Mouse (Mus musculus): Measurements from ENCODE around the gene Oxsm. TPM values are rescaled to one million over a fixed set of nuclear protein-coding genes. Genes with fewer than 3 reads are reported as not detected.

The Oxsm gene
- polyA plus RNA-seq, 1 experiment from 2014 or later, result 14.8 TPM

DNA sequence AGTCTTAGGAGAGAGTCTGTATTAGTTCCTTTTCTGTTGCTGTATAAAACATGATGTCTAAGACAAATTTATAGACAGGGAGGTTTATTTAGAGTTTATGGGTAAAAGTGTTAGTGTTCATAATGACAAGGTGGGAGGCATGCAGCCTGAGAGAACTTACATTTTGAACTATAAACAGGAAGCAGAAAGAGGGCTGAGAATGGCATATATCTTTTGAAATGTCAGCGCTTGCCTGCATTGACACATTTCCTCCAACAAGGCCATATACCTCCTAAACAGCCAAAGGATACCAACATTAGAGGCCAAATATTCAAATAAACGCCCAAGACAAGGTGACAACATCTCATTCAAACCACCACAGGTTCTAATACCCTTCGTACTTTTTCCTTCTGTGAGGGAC lies 12.3 kb upstream of the Oxsm start:
- H3K27me3 ChIP-seq, result no peaks in the 10 kb centered on the region
- CTCF ChIA-PET, result interaction anchor here (2.0 kb wide), 1 partner anchor 10 kb away, joined by 4 read pairs; no protein-coding TSS in a partner anchor
- no peak for ATAC-seq
- no peak for DNase-seq (ENCODE audit: low read depth, low spot score)
- POLR2A ChIA-PET, result no interaction called here
- TF ChIP-seq CTCF (IDR thresholded peaks at IDR 0.05), result no peak
- in situ Hi-C loops (cut with MboI; ENCODE audit: low pct_unique_long_range_greater_than_20kb), result loop anchor here (25.0 kb wide), 1 partner anchor 1950 kb away; no protein-coding TSS in a partner anchor

DNA sequence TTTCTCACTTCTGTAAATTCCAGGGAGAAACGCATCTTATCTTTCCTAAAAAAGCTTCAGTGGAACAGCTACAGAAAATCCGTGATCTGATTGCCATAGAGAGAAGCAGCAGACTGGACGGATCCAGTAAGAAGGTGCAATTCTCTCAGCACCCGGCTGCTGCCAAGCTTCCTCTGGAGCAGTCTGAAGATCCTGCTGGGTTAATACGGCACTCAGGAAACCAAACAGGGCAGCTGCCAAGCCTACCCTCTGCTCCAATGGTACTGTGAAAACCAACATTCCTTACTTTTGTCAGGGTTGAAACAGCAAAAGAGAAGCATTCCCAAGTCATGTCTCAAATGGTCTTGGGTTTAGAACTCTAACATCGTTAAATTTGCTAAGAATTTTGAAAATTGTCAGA lies 10.9 kb upstream of the Oxsm start:
- H3K27me3 ChIP-seq, result no peaks in the 10 kb centered on the region
- ATAC-seq (no peak), DNase-seq (ENCODE audit: low read depth, low spot score) (no peak)
- in situ Hi-C loops (cut with MboI; ENCODE audit: low pct_unique_long_range_greater_than_20kb), result loop anchor here (25.0 kb wide), 1 partner anchor 1952 kb away; no protein-coding TSS in a partner anchor
- TF ChIP-seq CTCF (IDR thresholded peaks at IDR 0.05), result no peak
- POLR2A ChIA-PET, result no interaction called here
- CTCF ChIA-PET, result interaction anchor here (1.1 to 1.3 kb wide), 2 partner anchors 13 to 20 kb away, joined by 3 read pairs; no protein-coding TSS in a partner anchor

DNA sequence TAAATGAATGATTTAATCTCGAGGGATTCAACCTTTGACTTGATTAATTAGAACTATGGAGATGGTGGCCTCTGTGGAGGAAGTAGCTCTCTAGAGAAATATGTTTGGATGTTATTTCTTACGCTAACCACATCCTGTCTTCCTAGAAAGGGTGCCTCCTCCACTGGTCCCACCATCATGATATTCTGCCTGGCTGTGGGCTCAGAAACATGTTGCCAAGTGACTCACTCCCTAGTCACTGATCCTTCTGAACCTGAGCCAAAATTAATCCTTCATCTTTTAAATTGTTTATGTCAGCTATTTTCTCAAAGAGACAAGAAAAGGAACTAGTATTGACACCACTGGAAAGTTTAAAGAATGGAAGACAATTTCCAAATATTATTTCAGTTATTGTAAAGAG lies 6.6 kb upstream of the Oxsm start:
- in situ Hi-C loops (cut with MboI; ENCODE audit: low pct_unique_long_range_greater_than_20kb), result loop anchor here (25.0 kb wide), 1 partner anchor 1956 kb away; no protein-coding TSS in a partner anchor
- ChIA-PET CTCF (interaction anchor here (1.0 to 1.2 kb wide), 2 partner anchors 8 to 13 kb away, joined by 3 to 4 read pairs; no protein-coding TSS in a partner anchor), POLR2A (no interaction called here)
- no peak for TF ChIP-seq CTCF (IDR thresholded peaks at IDR 0.05)
- no peaks in the 10 kb centered on the region for H3K27me3 ChIP-seq
- DNase-seq (ENCODE audit: low read depth, low spot score), result no peak
- ATAC-seq, result no peak

DNA sequence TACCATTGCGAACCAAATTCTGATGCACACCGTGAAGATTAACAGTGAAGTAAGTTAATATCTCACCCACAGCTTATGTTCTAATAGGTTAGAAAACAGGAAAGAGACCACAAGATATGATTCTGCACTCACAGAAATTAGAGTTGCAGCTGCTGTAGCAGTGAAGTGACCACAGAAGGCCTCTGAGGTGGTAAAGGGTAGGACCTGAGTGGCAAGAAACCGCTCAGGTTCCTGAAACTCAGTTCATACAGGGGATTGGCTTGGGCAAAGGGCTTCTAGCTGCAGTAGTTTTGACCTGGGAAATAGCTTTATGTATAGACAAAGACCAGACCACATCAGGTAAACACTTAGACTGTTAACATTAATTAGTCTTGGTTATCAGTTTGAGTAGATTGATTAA lies 6.1 kb upstream of the Oxsm start:
- in situ Hi-C loops (cut with MboI; ENCODE audit: low pct_unique_long_range_greater_than_20kb), result loop anchor here (25.0 kb wide), 1 partner anchor 1957 kb away; no protein-coding TSS in a partner anchor
- CTCF ChIA-PET, result interaction anchor here (1.0 to 1.2 kb wide), 2 partner anchors 9 to 13 kb away, joined by 3 to 4 read pairs; no protein-coding TSS in a partner anchor
- POLR2A ChIA-PET, result no interaction called here
- DNase-seq (ENCODE audit: low read depth, low spot score) (no peak), ATAC-seq (no peak)
- H3K27me3 ChIP-seq, result no peaks in the 10 kb centered on the region
- no peak for TF ChIP-seq CTCF (IDR thresholded peaks at IDR 0.05)

DNA sequence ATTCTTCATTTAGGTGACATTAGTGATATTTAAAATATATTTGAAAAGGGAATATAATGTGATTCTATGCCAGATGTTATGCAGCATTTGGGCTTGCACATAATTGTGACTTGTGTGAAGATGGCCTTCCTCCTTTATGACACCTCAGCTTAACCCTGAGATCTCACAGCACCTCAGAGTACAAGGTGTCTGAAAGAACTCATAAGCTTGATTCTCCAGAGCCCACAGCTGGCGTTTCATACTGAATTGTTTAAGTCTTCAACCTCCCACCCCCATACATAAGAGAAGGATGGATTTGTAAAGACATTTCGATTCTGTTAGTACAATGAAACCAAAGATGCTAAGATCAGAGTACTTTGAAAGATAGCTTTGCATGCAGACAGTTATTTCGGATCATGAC lies 491 bp upstream of the Oxsm start:
- POLR2A ChIA-PET, result no interaction called here
- CTCF ChIA-PET, result interaction anchor here (1.1 to 1.4 kb wide), 2 partner anchors 24 to 107 kb away, joined by 3 to 4 read pairs; no protein-coding TSS in a partner anchor
- TF ChIP-seq CTCF (IDR thresholded peaks at IDR 0.05), result no peak
- in situ Hi-C loops (cut with MboI; ENCODE audit: low pct_unique_long_range_greater_than_20kb), result loop anchor here (25.0 kb wide), 1 partner anchor 1962 kb away; no protein-coding TSS in a partner anchor
- DNase-seq (ENCODE audit: low read depth, low spot score) (no peak), ATAC-seq (no peak)
- no peaks in the 10 kb centered on the region for H3K27me3 ChIP-seq

DNA sequence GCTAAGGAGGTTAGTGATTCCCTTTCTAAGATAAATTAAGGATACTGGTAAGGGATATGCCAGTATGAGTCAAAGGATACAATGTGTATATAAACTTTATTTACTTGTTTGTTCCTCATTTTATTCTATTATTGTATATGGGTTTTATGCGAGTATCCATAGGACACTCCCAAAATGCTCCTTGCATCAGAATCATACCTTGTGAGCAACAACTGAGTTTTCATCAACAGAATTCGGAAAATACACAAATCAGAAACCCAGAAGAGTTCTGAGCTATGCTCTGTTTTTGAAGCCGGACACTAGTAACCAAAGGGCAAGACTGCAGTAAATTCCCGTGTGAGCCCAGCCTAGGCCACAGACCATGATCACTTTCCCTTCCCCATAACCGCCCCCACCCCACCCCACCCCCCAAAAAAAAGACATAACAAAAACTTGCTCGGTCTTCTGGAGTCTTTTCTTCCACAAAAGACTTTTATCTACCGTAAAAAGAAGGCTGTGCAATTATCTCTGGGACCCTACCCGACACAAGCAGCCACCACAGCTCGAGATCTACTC lies 928 bp downstream of the Oxsm start:
- H3K27me3 ChIP-seq, result no peaks in the 10 kb centered on the region
- ATAC-seq (no peak), DNase-seq (ENCODE audit: low read depth, low spot score) (no peak)
- ChIA-PET POLR2A (interaction anchor here (0.6 to 1.1 kb wide), 3 partner anchors 9 to 252 kb away, joined by 3 read pairs; no protein-coding TSS in a partner anchor), CTCF (no interaction called here)
- no peak for TF ChIP-seq CTCF (IDR thresholded peaks at IDR 0.05)
- in situ Hi-C loops (cut with MboI; ENCODE audit: low pct_unique_long_range_greater_than_20kb), result loop anchor here (10.0 kb wide), 1 partner anchor 266 kb away; no protein-coding TSS in a partner anchor

DNA sequence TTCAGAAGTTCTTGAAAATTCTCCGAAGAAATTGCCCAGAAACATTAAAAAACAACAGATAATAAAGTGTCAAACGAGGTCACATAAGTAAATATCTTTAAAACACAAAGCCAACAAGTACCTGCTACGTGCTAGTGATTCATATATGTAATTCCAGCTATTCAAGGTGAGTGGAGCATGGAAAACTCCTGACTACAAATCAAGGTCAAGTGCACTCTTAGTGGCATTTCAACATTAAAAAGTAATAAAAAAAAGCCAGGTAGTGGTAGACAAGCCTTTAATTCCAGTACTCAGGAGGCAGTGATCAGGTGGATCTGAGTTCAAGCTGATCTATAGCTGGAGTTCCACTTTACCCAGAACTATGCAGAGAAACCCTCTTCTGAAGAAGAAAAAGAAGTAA lies 1.5 kb downstream of the Oxsm start:
- no peaks in the 10 kb centered on the region for H3K27me3 ChIP-seq
- ChIA-PET CTCF (interaction anchor here (1.2 to 2.1 kb wide), 2 partner anchors 30 to 132 kb away, joined by 4 to 6 read pairs; no protein-coding TSS in a partner anchor), POLR2A (interaction anchor here (0.6 to 1.1 kb wide), 3 partner anchors 8 to 252 kb away, joined by 3 read pairs; no protein-coding TSS in a partner anchor)
- TF ChIP-seq CTCF (IDR thresholded peaks at IDR 0.05), result no peak
- ATAC-seq (no peak), DNase-seq (ENCODE audit: low read depth, low spot score) (no peak)
- in situ Hi-C loops (cut with MboI; ENCODE audit: low pct_unique_long_range_greater_than_20kb), result loop anchor here (10.0 kb wide), 1 partner anchor 267 kb away; no protein-coding TSS in a partner anchor

DNA sequence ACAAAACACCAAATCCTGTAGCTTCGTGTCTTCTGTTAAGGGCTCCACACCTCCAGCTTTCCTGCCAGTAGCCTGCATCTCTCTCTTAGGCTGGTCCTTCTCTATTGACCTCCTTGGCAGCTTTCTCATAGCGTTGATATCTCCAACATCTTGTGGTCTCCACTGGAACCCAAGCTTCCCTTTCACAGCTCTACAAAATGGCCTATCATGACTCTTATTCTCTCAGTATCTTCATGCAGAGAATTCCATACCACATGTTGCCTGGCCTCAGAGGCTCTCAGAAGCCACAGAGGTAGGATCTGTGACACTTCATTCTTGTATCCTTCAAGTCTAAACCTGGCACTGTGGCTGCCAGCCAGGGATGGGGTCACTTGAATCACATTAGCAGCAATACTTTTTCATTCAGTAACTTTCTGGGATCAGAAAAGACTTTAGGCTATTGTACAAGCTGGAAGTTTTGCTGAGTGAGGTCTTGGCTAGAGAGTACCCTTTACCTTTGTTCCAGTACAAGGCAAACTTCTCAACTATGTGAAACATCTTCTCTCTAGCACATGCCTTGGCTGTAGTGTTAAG lies 3.2 kb downstream of the Oxsm start:
- in situ Hi-C loops (cut with MboI; ENCODE audit: low pct_unique_long_range_greater_than_20kb), result loop anchor here (10.0 kb wide), 1 partner anchor 268 kb away; no protein-coding TSS in a partner anchor
- CTCF ChIA-PET, result interaction anchor here (1.1 to 2.1 kb wide), 3 partner anchors 9 to 133 kb away, joined by 3 to 6 read pairs (median 3); no protein-coding TSS in a partner anchor

DNA sequence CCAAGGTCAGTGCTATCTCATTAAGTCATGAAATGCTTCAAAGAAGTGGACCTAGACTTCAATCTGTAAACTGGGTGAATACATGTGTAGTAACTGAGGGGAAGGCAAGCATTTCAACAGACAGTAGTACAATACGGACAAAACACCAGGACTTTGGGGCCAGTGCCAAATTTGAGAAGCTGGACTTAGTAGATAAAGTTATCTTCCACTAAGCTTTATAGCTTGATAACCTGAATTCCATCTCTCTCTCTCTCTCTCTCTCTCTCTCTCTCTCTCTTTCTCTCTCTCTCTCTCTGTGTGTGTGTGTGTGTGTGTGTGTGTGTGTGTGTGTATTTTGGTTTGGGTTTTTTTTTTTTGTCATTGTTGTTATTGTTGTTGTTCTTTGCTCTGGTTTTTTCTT lies 4.5 kb downstream of the Oxsm start:
- in situ Hi-C loops (cut with MboI; ENCODE audit: low pct_unique_long_range_greater_than_20kb), result loop anchor here (10.0 kb wide), 1 partner anchor 270 kb away; no protein-coding TSS in a partner anchor
- POLR2A ChIA-PET, result no interaction called here
- no peak for DNase-seq (ENCODE audit: low read depth, low spot score)
- no peak for TF ChIP-seq CTCF (IDR thresholded peaks at IDR 0.05)
- no peak for ATAC-seq
- CTCF ChIA-PET, result interaction anchor here (1.2 kb wide), 1 partner anchor 118 kb away, joined by 3 read pairs; no protein-coding TSS in a partner anchor
- no peaks in the 10 kb centered on the region for H3K27me3 ChIP-seq

More for the DNA sequence above, 3.2 kb downstream of the Oxsm start:
- ATAC-seq (no peak), DNase-seq (ENCODE audit: low read depth, low spot score) (no peak)
- no peak for TF ChIP-seq CTCF (IDR thresholded peaks at IDR 0.05)
- POLR2A ChIA-PET, result no interaction called here
- no peaks in the 10 kb centered on the region for H3K27me3 ChIP-seq

DNA sequence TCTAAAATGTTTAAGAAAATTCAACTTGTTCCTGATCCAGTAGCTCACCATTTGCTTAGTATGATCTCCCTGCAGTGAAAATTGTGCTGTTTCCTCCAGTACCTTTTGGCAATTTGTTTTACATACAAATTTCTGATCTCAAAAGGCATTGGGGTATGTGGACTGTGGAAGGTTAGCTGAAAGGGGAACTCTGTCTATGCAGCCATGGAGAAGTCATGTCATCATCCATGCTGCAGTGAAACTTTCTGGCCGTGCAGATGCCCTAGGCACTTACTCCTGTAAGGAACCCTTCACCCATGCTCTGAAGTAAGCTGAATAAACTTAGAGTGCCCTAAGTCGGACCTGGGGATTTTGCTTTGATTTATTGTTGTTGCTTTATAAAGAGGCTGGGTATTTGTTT lies 5.2 kb downstream of the Oxsm start:
- ChIA-PET CTCF (interaction anchor here (0.7 to 1.3 kb wide), 3 partner anchors 39 to 136 kb away, joined by 3 to 6 read pairs (median 3); no protein-coding TSS in a partner anchor), POLR2A (interaction anchor here (1.1 to 2.0 kb wide), 2 partner anchors 10 to 120 kb away, joined by 3 to 6 read pairs; no protein-coding TSS in a partner anchor)
- in situ Hi-C loops (cut with MboI; ENCODE audit: low pct_unique_long_range_greater_than_20kb), result loop anchor here (5.0 to 10.0 kb wide), 2 partner anchors 123 to 270 kb away; partner anchors contain the start of gene Top2b
- DNase-seq (ENCODE audit: low read depth, low spot score), result no peak
- ATAC-seq, result no peak
- H3K27me3 ChIP-seq, result no peaks in the 10 kb centered on the region
- no peak for TF ChIP-seq CTCF (IDR thresholded peaks at IDR 0.05)

Data from Patski (cell line).